Mouse (Mus musculus) testis, postnatal 10 days (tissue): Measurements from ENCODE around the gene Igsf8.

Experiments used
- DNase-seq: peaks from one replicate; pipeline ENCODE4 v3.0.0; 2021; ENCODE audit warnings: low spot score

Gene Igsf8

DNA sequence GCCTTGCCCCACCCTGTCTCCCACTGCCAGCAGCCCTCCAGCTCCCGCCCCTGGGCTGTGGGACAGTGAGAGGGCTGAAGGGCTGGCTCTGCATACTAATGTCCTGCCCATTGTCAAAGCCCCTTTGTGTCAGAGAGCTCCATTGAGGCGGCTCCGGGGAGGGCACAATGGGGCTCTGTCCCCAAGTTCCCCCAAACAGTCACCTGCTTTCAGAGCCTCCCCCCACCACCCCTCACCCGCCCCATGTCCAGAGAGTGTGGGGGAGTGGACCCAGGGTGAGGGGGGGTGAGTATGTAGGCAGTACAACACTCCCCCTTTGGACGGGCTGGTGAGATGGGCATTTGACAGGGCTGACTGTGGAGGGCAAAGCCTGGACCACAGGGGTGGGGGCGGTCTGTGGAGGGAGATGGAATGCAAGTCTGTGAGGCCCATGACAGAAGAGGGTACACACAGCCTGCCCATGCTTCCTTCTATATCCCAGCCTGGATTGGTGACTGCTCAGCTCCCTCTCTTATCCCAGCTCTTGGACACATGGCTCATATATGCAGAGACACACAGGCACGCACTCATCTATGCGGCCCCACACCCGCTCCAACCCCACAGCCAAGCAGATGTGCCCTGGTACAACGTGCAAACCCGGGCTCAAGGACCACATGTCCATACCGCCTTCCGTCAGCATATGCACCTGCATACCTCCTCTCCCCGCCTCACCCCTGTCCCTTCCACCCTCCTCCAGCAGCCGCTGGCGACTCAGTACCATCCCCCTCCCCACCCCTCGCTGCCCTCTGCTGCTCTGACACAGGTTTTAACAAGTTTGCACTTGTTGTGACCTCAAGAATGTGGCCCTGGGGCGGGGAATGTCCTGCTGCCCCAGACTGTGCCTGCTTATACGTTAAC, 88.7 kb downstream of the Igsf8 start:
- peak; percentile 37 for DNase-seq

DNA sequence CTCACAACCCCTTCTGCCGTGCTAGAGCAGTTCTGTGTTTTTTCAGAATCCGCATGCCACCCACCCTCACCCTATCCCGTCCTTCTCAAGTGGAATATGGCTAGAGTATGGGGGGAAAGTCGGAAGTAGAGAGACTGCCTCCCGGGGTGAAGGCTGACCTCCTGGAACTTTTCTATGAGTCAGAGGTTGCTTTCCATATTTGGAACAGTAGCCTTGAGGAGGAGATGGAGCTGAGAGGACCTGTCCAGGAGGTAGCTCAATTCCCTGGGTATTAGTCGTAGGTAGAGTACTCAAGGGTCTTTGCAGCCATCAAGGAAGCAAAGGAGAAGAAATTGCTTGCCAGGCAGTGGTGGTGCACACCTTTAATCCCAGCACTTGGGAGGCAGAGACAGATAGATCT, 90.6 kb downstream of the Igsf8 start:
- no peak for DNase-seq

DNA sequence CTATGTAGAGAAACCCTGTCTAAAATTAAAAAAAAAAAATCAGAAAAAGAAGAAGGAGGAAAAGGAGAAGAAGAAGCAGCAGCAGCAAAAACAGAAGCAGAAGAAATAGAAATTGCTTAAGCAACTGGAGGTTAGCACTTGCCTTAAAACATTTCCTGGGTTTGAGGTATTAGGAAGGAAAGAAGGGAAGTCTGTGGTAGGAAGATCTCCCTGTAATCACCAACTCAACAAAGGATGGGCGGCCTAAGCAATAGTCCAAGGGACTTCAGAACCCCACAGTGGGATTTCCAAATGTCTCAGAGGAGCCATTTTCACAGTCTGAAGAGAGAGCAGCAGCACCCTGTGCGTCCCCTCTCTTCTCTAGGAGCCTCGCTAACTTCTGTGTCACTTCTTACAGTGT, 91.0 kb downstream of the Igsf8 start:
- DNase-seq = no peak

DNA sequence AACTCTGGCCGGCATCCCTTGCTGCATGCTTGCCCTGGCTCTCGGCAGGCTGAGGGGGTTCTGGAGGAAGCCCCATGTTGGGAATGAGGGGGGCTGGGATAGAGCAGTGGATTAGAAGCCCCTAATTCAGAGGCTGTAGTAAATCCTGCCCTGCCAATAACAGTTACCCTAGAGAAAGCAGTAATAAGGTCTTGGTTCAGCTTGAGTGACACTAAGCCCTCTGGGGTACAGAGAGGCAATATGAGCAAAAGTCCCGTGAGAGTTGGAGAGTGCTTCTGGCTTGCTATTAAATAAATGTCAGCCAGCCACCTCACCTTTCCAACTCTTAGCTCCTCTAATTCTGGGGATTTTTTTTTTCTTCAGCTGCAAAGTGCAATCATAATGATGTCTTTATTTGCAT, 93.9 kb downstream of the Igsf8 start:
- DNase-seq = no peak

DNA sequence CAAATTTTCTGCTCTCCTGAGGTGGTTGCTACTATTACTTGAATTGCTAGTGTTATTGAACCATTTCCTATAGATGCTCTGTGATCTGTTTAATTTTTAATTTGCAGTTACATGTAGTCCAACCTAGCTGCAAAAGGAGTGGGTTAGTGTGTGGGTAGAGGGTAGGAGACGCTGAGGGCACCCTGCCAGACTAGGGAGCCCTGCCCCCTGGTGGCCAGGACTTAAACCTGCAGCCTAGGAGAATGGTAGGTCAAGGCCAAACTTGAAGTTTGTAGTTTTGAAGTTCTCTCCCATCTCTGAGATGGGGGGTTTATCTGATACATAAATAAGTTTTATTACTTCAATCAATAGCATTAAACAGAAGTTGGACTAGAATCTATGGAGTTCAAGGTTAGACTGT, 96.1 kb downstream of the Igsf8 start:
- peak; percentile 80 for DNase-seq

DNA sequence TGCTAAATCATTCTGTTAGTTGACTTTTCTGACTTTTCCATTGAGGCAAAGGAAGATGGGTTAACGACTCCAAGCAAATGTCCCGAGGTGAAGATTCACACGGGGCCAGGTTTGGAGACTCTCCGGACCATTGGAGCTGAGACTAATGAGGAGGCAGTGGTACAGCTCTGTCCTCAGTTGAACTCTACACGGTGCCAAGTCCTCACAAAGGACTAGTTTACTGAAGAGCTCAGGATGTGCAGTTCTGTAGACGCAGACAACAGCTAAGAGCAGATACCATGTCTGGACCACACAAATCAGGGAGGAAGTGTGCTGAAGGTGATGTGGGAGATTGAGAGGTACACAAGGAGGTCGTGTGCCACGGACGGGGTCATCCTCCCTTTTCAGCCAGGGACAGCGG, 96.9 kb downstream of the Igsf8 start:
- DNase-seq = peak; percentile 45

DNA sequence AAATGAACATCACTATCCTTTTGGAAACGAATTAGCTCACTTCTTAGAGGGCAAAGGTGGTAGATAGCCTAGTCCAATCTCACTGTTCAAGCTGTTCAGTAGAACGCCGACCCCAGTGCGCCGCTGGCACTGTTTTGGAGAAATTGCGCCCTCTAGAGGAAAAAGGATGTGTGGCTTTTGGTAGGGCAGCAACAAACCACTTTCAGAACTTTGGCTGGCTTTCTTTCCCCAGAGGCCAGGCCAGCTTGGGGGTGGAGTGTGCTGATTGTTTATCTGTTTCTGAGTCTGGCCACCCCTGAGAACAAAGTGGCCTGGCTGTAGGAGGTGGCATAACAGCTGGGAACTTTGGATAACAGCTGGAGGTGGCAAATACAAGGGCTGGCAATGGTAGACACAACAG, 103.2 kb downstream of the Igsf8 start:
- peak; percentile 63 for DNase-seq

DNA sequence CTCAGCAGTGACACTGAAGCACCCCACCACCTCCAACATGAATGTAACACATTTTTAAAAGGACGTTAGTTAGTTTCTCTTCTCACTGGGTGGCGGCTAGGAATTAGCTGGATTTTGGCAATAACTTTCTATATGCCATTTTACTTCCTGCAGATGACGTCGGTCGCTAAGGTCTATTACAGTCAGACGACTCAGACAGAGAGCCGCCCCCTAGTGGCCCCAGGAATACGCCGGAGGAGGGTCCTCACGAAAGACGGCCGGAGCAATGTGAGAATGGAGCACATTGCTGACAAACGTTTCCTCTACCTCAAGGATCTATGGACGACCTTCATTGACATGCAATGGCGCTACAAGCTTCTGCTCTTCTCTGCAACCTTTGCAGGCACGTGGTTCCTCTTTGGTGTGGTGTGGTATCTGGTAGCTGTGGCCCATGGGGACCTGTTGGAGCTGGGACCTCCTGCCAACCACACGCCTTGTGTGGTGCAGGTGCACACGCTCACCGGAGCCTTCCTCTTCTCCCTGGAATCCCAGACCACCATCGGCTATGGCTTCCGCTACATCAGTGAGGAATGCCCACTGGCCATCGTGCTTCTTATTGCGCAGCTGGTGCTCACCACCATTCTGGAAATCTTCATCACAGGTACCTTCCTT, 107.5 kb downstream of the Igsf8 start:
- DNase-seq = peak; percentile 76
